Mouse (Mus musculus): Measurements from ENCODE around the gene Ammecr1. TPM values are rescaled to one million over a fixed set of nuclear protein-coding genes. Genes with fewer than 3 reads are reported as not detected.

The Ammecr1 gene
- total RNA-seq, 2 experiments from 2014 or later, result 12.2 to 12.5 TPM

GRCm38 (mm10) chrX:142916719-142917118, 49.8 kb downstream of the Ammecr1 start:
- DNase-seq, result no peak

DNA sequence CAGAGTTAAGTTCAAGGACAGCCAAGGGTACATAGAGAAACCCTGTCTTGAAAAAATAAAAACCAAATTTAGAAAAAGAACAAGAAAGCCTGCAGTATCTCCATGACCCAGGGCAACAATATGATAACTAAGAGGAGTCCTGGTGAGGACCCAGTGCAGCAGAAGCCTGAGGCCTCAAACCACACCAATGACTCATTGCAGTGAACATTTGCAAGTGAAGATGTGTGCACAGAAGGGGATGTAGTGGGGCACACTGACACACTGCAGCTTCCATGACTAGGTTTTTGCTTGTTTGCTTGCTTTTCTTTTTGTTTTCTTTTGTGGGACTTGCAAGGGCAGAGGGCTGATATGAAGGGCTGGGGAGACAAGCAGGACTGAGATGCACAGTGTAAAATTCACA, 52.3 kb downstream of the Ammecr1 start:
- DNase-seq, result no peak

DNA sequence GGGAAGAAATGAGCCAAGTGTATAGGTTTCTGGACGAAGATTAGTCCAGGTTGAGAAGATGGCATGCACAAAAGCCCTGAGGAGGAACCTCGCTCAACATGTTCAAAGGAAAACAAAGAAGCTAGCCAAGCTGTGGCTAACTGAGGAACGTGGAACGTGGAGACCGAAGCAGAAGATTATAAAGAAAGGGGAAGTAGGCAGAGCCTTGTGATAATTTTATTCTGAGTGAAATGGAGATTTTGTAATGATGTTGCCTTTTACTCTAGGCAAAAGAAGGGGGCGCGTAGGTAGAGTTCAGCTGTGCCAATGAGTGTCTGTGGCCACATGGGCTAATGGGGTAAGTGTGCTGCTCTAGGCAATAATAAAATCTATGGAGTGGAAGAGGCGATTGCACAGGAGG, 62.7 kb downstream of the Ammecr1 start:
- no peak for DNase-seq

- no peak for DNase-seq
Measured at GRCm38 (mm10) chrX:142902599-142902998, 63.9 kb downstream of the Ammecr1 start.

DNA sequence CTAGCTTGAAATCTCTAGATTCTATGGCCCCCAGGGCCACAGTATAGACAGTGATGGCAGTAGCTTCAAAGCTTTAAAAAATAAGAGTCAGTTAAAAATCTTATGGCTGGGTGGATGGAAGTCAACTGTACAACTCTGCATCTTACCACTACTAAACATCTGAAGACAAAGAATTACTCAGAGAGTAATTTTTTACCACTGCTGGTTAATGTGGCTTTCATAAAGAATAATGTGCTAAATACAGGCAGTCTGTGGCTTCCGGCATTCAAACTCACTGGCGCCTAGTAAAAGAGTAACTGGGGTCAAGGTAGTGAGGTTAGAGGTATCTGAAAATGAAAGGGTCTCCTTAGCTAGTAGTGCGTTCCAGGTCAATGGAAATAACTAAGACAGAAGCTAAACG, 64.6 kb downstream of the Ammecr1 start:
- DNase-seq, result no peak

DNA sequence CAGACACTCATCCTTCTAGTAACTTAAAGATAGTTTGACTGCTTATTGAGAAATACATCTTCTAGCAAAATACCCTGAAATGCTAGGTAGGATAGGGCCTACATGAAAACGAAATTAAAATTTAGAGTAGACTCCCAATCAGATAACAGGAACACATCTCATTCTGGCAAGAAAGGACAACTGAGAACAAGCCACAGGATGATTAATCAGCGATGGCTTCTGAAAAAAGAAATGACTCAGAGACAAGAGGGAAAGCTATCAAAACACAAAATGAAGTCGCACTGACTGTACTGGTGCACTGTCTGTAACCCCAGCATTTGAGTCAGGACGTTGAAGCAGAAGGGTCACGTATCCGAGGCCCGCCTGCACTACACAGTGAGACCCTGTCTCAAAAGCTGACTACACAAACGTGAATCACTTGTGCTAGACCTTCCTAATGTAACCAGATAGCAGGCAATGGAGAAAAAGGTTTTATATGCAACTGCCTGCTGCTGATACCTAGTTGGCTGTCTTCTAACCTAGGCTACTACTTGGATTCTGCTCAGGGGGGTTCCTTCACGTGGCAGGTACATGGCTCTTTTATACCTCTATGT, 68.1 kb downstream of the Ammecr1 start:
- DNase-seq, result no peak

- DNase-seq, result no peak
Measured at GRCm38 (mm10) chrX:142897477-142898000, 69.0 kb downstream of the Ammecr1 start.

GRCm38 (mm10) chrX:142895316-142895715, 71.2 kb downstream of the Ammecr1 start:
- DNase-seq, result no peak

DNA sequence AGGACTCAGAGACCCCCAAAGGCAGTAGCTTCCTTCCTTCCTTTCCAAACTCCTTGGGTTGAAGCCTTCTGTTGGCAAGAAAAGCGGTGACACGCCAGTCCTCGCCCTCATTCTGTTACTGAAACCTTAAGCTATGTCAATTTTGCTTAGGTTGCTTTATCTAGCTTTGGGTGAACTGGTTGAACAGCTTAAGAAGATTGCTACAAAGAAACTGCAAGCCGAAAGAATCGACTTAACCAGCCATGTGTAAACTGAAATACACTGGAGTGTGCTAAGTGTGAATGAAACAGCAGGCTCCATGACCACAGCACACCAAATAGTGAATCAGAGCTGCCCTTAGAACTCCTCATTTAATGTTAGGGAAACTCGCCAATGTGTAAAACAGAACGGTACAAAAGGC, 80.6 kb downstream of the Ammecr1 start:
- DNase-seq, result no peak

GRCm38 (mm10) chrX:142883593-142883992, 82.9 kb downstream of the Ammecr1 start:
- no peak for DNase-seq

DNA sequence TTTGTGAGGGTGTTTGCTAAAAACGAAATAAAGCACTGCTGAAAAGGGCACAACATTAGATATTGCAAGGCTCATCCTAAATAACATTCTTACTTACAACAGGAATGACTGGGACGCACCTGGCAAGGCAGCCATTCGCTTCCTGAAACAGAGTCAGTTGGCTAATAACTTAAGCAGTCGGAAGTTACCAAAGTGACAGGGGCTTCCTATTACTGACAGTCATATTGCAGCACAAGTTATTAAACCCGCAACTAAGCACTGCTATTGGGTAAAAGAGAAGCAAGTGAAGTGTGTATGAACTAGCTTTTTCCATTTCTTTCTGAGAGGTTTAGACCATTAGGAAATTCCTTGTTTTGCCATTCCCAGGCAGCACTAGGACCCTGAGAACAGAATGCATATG, 84.3 kb downstream of the Ammecr1 start:
- no peak for DNase-seq

- no peak for DNase-seq
Measured at GRCm38 (mm10) chrX:142869844-142870243, 96.7 kb downstream of the Ammecr1 start.

DNA sequence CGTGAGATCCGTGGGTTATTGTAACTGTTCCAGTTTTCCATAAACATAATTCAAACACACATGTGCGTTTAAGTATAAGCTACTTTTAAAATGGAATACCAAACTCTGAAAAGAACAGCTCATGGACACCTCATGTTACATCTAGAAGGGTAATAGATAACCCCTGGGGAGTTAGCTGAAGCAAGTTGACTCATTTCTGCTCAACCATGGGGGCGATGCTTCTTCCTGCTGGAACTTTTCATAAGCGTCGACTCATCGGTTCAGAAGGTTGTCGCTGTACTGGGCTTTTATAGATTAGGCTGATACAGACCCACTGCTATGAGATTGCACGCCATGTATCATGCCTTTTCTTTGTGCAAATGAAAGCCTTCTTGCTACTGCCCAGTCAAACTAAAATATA, 118.5 kb downstream of the Ammecr1 start:
- DNase-seq, result no peak

DNA sequence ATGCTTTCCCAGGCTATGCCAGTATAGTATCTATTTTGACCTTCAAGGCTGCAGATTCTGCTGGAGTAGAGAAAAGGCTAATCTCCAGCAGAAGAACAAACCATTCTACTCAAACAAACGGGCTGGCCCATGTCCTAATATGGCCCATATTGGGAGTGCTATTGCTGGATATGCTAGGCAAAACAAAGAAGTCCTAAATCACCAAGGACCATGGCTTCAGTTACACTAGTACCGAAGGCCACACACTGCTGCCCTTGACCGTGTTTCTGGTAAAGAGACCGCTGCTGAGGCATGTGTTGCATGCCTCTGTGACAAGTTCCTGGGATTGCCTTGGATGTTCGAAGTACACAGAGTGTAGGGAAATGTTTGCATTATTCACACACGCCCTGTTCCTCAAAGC, 120.3 kb downstream of the Ammecr1 start:
- no peak for DNase-seq

- no peak for DNase-seq
Measured at GRCm38 (mm10) chrX:142841916-142842315, 124.6 kb downstream of the Ammecr1 start.

DNA sequence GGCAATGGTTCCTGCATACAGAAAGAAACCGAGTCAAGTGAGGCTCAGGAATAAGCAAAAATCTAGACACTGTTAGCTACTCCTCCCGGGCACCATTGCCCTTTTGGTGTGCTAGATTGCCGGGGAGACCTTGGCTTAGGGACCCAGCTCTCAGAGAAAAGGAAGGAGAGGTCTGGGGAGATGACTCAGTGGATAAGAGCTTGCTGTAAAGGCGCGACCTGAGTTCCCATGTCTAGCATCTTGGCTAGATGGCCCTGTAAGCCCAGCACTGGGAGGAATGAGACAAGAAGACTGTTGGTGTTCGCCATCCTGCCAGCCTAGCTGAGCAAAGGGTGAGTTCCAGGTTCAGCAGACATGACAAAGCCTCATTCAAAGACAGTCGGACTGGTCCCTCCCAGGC, 127.1 kb downstream of the Ammecr1 start:
- no peak for DNase-seq

GRCm38 (mm10) chrX:142838841-142839240, 127.7 kb downstream of the Ammecr1 start:
- DNase-seq, result no peak

- DNase-seq, result no peak
Measured at GRCm38 (mm10) chrX:142837316-142837715, 129.2 kb downstream of the Ammecr1 start.

- DNase-seq, result no peak
Measured at GRCm38 (mm10) chrX:142836399-142836798, 130.1 kb downstream of the Ammecr1 start.

DNA sequence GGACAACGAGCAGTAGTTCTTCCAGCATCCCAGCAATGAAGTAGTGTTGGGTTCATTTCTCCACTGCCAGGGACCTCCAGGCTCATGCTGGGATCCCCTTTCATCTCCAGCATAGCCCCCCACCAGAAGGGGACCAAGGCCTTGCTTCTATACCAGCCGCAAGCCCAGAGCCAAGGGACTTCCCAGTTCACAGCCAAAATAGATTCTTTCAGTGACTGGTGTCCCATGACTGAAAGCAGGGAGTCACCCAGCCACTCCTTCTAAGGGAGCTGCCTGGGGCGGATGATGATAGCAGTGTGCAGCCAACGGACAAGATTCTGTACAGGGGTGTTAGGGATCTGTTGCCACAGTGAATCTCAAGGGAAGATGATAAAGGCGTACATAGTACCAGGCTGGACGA, 131.7 kb downstream of the Ammecr1 start:
- no peak for DNase-seq

DNA sequence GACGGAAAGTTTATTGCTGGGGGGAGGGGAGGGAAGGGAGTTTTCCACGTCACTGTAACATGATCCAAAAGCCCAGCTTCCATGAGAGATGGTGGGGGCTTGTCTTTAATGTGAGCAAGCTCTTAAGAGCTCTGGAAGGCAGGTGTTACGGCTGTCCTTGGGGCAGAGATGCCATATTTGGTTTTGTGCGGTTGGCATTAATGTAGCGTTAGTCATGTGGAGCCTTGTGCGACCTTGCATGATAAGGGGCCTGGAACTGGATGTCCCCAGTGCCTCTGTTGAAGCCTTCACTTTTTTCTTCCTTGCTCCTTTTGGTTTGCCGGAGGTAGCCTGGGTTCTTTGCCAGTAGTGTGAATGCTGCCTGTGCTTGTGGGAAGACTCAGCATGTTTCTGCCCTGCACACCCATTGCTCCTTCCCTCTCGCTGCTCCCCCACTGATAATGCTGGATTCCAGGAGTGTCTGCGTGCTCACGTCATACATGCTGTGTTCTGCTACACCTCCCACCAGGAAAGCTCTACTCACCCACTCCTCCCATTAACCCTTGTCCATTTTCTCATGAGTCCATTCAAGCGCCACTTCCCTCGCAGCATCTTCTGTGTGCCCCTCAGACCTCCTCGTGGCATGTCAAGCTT, 133.2 kb downstream of the Ammecr1 start:
- DNase-seq, result no peak

DNA sequence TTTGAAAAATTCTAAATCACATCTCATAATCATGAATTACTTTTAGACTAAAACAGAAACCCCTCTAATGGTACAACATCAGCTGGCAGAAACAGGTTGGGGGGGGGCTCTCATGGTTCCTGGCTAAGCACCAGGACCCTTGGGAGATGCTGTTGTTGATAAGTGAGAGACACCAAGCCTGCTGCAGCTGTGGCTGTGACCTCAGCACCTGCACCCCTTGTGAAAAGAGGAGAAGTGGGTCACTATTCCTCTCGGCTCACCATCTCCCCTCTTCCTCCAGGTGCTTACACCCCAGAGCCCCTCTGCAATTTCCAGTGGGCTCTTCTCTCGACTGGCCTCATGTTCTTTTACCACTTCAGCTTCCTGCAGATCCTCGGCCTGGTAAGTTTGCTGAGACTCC, 134.3 kb downstream of the Ammecr1 start:
- peak; percentile 0 for DNase-seq

DNA sequence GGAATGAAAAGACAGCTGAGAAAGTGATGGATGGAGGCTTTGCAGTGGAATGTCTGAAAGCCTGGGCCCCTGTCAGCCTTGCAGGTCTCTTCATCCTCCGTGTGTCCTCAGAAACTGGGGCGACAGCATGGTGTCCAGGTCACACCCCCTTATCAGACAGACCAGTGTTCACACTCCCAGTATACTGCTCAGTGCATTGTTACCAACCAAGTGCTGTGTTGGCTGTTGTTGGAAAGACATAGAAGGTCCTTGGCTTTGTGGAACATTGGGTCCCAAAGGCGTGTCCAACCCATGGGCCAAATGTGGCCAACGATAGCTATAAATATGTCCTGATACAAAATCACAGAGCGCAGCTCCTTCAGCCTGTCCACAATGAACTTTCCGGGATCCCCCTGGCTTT, 136.0 kb downstream of the Ammecr1 start:
- peak; percentile 2 for DNase-seq

DNA sequence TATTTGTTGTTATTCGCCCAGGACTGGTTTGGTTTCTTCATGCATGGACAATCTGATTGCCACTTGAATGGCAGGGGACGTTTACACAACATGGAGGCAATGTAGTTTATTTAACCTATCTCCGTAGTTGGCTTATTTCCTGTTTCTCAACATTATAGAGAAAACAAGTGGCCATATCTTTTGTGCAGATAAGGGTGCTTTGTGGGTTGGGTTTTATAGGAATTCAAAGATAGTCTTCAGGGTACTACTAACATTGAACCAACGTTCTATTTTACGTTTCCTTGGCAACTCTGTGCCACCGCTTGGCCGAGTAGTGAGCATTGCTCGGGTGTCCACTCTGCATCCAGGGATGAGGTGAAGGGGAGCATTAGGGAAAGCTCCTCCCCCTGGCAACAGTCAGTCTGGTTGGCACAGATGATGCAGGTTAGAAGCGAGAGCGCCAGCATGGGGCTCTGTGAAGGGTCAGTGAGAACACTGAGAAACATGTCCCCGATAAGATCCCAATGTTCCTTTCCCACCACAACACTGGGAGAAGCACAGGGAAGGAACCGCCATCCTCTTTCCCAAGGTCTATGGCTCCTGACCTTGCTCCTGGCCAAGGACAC, 136.6 kb downstream of the Ammecr1 start:
- no peak for DNase-seq
